Mouse (Mus musculus) midbrain, embryonic 10.5 days (tissue): ENCODE data around the gene Slc44a4. TPM values are rescaled to one million over a fixed set of nuclear protein-coding genes. Genes with fewer than 3 reads are reported as not detected.
"Not testable (repeated sequence)": the region's sequence is repeated elsewhere in the genome, so short reads cannot be mapped to it uniquely, and the experiment has no call there.

Source experiments
- DNase-seq: peaks from one replicate; pipeline ENCODE4 v3.0.0-alpha.2; 2017; ENCODE audit warnings: low spot score
- H3K27ac ChIP-seq: fragments of 300-500 bp; sonication (generic); replicated peaks from 2 replicates; pipeline ENCODE4 v1.5.1; 2016; ENCODE audit warnings: mild to moderate bottlenecking
- H3K27me3 ChIP-seq: fragments of 300-500 bp; sonication (generic); 2 replicates; pipeline ENCODE4 v1.6.1; 2016; ENCODE audit warnings: low read depth, mild to moderate bottlenecking; ENCODE audit not compliant: poor library complexity, severe bottlenecking
- H3K36me3 ChIP-seq: fragments of 300-500 bp; sonication (generic); 2 replicates; pipeline ENCODE4 v1.6.1; 2016; ENCODE audit warnings: mild to moderate bottlenecking, moderate library complexity
- H3K4me1 ChIP-seq: fragments of 300-500 bp; sonication (generic); 2 replicates; pipeline ENCODE4 v1.6.1; 2016
- H3K4me3 ChIP-seq: fragments of 300-500 bp; sonication (generic); 2 replicates; pipeline ENCODE4 v1.5.1; 2016; ENCODE audit warnings: mild to moderate bottlenecking, moderate library complexity
- H3K9me3 ChIP-seq: fragments of 300-500 bp; sonication (generic); replicated peaks from 2 replicates; pipeline ENCODE4 v1.6.1; 2016; ENCODE audit warnings: mild to moderate bottlenecking
- WGBS: fragments of 180-500 bp; shearing (Covaris S2); methylation state at CpG from one replicate; pipeline ENCODE4 v1.1.7; 2016; 5-methylcytosine and 5-hydroxymethylcytosine counted together
- polyA plus RNA-seq: library from polyadenylated mRNA; unstranded; fragments of >200 nt; fragmentation: Nextera tagmentation; extraction: Ambion mirVana; gene quantifications from 2 replicates; pipeline ENCODE4 v1.2.1, GENCODE M21; 2016

Slc44a4 gene
- polyA plus RNA-seq, 1 experiment from 2014 or later, result not detected

DNA sequence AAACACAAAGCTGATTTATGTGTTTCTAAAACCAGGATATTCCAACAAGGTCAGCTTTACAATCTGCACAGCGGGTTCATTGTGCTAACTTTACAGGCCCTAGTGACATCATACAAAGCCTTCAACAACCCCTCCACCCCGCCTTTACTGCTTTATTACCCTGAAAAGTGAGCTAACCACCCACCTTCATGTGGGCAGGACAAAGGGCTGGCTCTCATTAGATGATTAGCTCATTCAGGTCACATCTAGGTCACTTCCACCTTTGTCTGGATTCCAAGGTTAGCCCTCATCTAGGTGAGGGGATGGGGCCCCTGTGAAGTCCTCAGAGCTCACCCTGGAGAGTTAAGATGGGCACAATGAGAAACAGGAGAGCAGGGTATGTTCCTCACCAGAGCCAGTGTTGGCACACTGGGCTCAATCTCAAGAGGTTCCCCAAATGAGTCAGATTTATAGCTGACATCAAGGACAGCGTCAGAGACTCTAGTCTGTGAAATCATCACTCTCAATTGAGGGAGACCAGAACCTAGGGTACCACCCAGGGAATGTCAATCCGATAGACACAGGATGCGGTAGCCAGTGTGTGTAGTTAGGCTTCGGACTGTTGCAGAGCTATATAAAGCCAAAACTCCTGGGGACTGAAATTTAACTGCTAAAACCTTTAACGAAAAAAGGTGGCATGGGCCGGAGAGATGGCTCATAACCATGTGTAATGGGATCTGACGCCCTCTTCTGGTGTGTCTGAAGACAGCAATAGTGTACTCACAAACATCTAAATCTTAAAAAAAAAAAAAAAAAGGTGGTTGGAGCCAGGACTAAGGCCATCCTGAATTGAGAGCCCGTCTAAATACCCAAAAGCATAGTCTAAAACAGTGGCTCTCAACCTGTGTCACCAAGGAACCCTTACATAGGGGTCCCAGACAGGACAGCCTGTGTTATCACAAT lies 36.5 kb downstream of the Slc44a4 start:
- Histone ChIP-seq H3K4me1 (peaks cover 11% of the 10 kb centered on the region), H3K27ac (peak overlapping the region; percentile 99), H3K27me3 (peaks cover 15% of the 10 kb centered on the region), H3K36me3 (peaks cover 25% of the 10 kb centered on the region), H3K4me3 (peak overlapping the region; percentile 78), H3K9me3 (no peaks in the 10 kb centered on the region)
- WGBS, result 34% methylated on average over 10 of the region's 10 CpGs
- DNase-seq, result no peak

- Histone ChIP-seq H3K4me1 (peaks cover 11% of the 10 kb centered on the region), H3K27ac (peak overlapping the region; percentile 99), H3K27me3 (peaks cover 25% of the 10 kb centered on the region), H3K4me3 (peak overlapping the region; percentile 78), H3K36me3 (peaks cover 25% of the 10 kb centered on the region), H3K9me3 (no peaks in the 10 kb centered on the region)
- under 1% methylated on average over 29 of the region's 29 CpGs for WGBS
- DNase-seq, result no peak
Observed at GRCm38 (mm10) chr17:34951636-34952377, 37.5 kb downstream of the Slc44a4 start.

GRCm38 (mm10) chr17:34952378-34953040 lies 38.2 kb downstream of the Slc44a4 start:
- H3K4me1 ChIP-seq, result peaks cover 11% of the 10 kb centered on the region
- DNase-seq, result peak; percentile 86
- peak overlapping the region; percentile 78 for H3K4me3 ChIP-seq
- peak overlapping the region; percentile 99 for H3K27ac ChIP-seq
- WGBS, result under 1% methylated on average over 23 of the region's 23 CpGs
- H3K27me3 ChIP-seq, result peaks cover 32% of the 10 kb centered on the region
- H3K9me3 ChIP-seq, result no peaks in the 10 kb centered on the region
- peaks cover 25% of the 10 kb centered on the region for H3K36me3 ChIP-seq

DNA sequence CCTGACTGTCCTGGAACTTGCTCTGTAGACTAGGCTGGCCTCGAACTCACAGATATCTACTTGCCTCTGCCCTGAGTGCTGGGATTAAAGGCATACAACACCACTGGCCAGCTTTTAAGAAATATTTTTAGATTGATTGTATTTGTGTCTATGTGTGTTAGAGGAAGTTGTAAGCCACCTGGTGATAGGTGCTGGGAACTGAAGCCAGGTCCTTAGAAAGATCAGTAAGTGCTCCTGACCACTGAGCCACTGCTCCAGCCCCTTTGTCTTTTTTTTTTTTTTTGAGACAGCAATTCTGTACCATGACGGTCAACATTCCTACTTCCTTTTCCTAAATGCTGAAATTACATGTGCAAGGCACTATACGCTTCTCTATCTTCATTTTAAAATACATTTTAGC lies 39.0 kb downstream of the Slc44a4 start:
- H3K36me3 ChIP-seq, result peaks cover 25% of the 10 kb centered on the region
- peaks cover 11% of the 10 kb centered on the region for H3K4me1 ChIP-seq
- no peak for DNase-seq
- 91% methylated on average over 3 of the region's 3 CpGs for WGBS
- peaks cover 35% of the 10 kb centered on the region for H3K27me3 ChIP-seq
- H3K4me3 ChIP-seq, result peak overlapping the region; percentile 78; the same call in 1 of the 2 replicates
- peak overlapping the region; percentile 99 for H3K27ac ChIP-seq
- H3K9me3 ChIP-seq, result no peaks in the 10 kb centered on the region

- Histone ChIP-seq H3K36me3 (peaks cover 25% of the 10 kb centered on the region), H3K27ac (no peak overlapping the region), H3K4me1 (peaks cover 11% of the 10 kb centered on the region), H3K9me3 (no peaks in the 10 kb centered on the region), H3K4me3 (no peak overlapping the region), H3K27me3 (peaks cover 35% of the 10 kb centered on the region)
- 93% methylated on average over 4 of the region's 4 CpGs for WGBS
- DNase-seq, result no peak
Observed at GRCm38 (mm10) chr17:34953904-34954303, 39.6 kb downstream of the Slc44a4 start.

DNA sequence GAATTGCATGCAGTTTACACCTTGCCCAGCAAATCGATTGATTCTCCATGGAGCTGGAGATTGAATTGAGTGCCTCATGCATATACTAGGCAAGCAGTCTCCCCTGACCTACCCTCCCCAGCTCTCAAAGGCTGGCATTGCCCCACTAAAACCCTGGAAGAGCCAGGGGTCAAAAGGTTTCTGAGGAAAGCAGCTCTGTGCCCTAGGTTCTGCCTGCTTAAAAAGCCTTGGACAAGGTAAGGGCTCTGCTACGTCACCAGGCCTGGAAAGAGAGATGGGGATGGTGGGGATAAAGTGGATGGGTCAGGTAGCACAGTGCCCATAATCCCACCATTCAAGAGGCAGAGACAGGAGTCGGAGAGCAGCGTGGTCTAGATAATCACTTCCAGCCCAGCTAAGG lies 40.6 kb downstream of the Slc44a4 start:
- Histone ChIP-seq H3K4me3 (no peak overlapping the region), H3K27ac (no peak overlapping the region), H3K9me3 (no peaks in the 10 kb centered on the region), H3K4me1 (peaks cover 17% of the 10 kb centered on the region), H3K27me3 (peaks cover 36% of the 10 kb centered on the region), H3K36me3 (peaks cover 19% of the 10 kb centered on the region)
- WGBS, result 71% methylated on average over 4 of the region's 4 CpGs
- DNase-seq, result no peak

- H3K9me3 ChIP-seq, result no peaks in the 10 kb centered on the region
- H3K36me3 ChIP-seq, result peaks cover 9% of the 10 kb centered on the region
- H3K4me3 ChIP-seq, result no peak overlapping the region
- WGBS, result 88% methylated on average over 3 of the region's 3 CpGs
- peaks cover 16% of the 10 kb centered on the region for H3K4me1 ChIP-seq
- H3K27me3 ChIP-seq, result peaks cover 47% of the 10 kb centered on the region
- no peak overlapping the region for H3K27ac ChIP-seq
- DNase-seq, result no peak
Observed at GRCm38 (mm10) chr17:34955884-34956283, 41.6 kb downstream of the Slc44a4 start.

GRCm38 (mm10) chr17:34956340-34956739 lies 42.1 kb downstream of the Slc44a4 start:
- Histone ChIP-seq H3K27me3 (peaks cover 51% of the 10 kb centered on the region), H3K4me3 (no peak overlapping the region), H3K27ac (no peak overlapping the region), H3K36me3 (peaks cover 4% of the 10 kb centered on the region), H3K9me3 (no peaks in the 10 kb centered on the region), H3K4me1 (peaks cover 12% of the 10 kb centered on the region)
- DNase-seq, result no peak
- 58% methylated on average over 1 of the region's 1 CpGs for WGBS

GRCm38 (mm10) chr17:34957291-34957690 lies 43.0 kb downstream of the Slc44a4 start:
- not testable (repeated sequence) for H3K27ac ChIP-seq, H3K9me3 ChIP-seq, H3K36me3 ChIP-seq, H3K4me3 ChIP-seq, DNase-seq
- peaks cover 12% of the 10 kb centered on the region for H3K4me1 ChIP-seq
- 21% methylated on average over 36 of the region's 40 CpGs for WGBS
- peaks cover 60% of the 10 kb centered on the region for H3K27me3 ChIP-seq

GRCm38 (mm10) chr17:34957966-34958365 lies 43.7 kb downstream of the Slc44a4 start:
- peaks cover 67% of the 10 kb centered on the region for H3K27me3 ChIP-seq

GRCm38 (mm10) chr17:34958734-34959129 lies 44.5 kb downstream of the Slc44a4 start:
- Histone ChIP-seq H3K4me3 (peak overlapping the region; percentile 62), H3K4me1 (peaks cover 12% of the 10 kb centered on the region), H3K27me3 (peaks cover 74% of the 10 kb centered on the region)
- WGBS, result 3% methylated on average over 31 of the region's 47 CpGs
- not testable (repeated sequence) for DNase-seq, H3K36me3 ChIP-seq, H3K27ac ChIP-seq, H3K9me3 ChIP-seq

More at GRCm38 (mm10) chr17:34957966-34958365, 43.7 kb downstream of the Slc44a4 start:
- H3K9me3 ChIP-seq, H3K27ac ChIP-seq, H3K4me3 ChIP-seq, H3K36me3 ChIP-seq, DNase-seq: not testable (repeated sequence)
- H3K4me1 ChIP-seq, result peaks cover 12% of the 10 kb centered on the region
- 29% methylated on average over 25 of the region's 40 CpGs for WGBS

DNA sequence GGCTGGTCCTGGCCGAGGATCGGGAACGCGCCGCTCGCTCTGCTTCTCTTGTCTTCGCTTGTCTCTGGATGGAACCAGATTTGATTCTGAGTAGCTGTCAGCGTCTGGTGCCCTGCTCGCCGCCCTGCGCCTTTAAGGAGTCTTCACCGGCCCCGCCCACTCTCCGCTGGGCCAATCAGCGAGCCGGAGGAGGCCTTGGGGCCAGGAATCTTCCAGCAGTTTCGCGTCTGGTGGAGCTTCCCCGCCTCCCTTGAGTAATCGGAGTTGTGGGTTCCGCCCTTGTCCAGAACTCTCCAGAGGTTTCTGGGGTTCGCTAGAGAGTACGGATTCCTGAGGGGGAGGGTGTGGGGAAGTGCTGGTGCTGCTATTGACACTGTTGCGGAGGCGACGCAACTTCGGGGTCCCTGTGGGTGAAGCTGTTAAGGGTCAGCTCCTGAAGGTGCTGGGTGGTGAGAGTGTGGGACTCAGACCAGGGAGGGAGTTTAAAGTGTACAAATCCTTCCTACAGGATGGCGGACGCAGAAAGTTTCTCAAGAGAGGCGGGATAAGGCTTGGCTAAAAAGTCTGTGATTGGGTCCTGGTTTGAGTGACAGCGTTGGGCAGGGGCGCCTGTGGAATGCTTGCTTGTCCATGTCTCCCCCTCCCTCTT lies 45.0 kb downstream of the Slc44a4 start, which contains the start of gene Hspa1b:
TSS of gene Hspa1b (minus strand) at position 109 of the 649 bp plus-strand sequence.
- H3K36me3 ChIP-seq, H3K9me3 ChIP-seq: not testable (repeated sequence)
- under 1% methylated on average over 29 of the region's 32 CpGs for WGBS
- Histone ChIP-seq H3K4me1 (peaks cover 14% of the 10 kb centered on the region), H3K4me3 (peak within 1 kb of the TSS; percentile 62), H3K27me3 (peaks cover 76% of the 10 kb centered on the region), H3K27ac (peak within 1 kb of the TSS; percentile 87)
- peak; percentile 79 for DNase-seq
